Mouse (Mus musculus) CH12.LX (cell line): Measurements from ENCODE around the gene Tle2. TPM values are rescaled to one million over a fixed set of nuclear protein-coding genes. Genes with fewer than 3 reads are reported as not detected.

Experiments
- DNase-seq: peaks from one replicate; pipeline ENCODE4 v3.0.0-alpha.2; 2013; ENCODE audit errors: extremely low read depth
- H3K27ac ChIP-seq: 2 replicates; pipeline ENCODE4 v1.5.1; 2012; ENCODE audit warnings: low read depth, mild to moderate bottlenecking, control low read depth, moderate library complexity; ENCODE audit not compliant: insufficient read depth
- H3K27me3 ChIP-seq: replicated peaks from 2 replicates; pipeline ENCODE3; 2012; ENCODE audit warnings: inconsistent platforms
- H3K36me3 ChIP-seq, 2 experiments: replicated peaks in 1 of 2; 2 replicates each; pipeline versions ENCODE3 to v1.6.1; 2012; ENCODE audit warnings: inconsistent platforms in 1 of 2, low read length in 1 of 2, mild to moderate bottlenecking in 1 of 2, mixed read lengths in 1 of 2, moderate library complexity in 1 of 2; ENCODE audit not compliant: control insufficient read depth in 1 of 2, insufficient read depth in 1 of 2
- H3K4me1 ChIP-seq, 2 experiments: 2 replicates each; pipeline ENCODE4 v1.6.1; 2012; ENCODE audit warnings: inconsistent platforms in 1 of 2, moderate library complexity in 1 of 2; ENCODE audit not compliant: insufficient read depth in 2 of 2, control insufficient read depth in 1 of 2
- H3K4me2 ChIP-seq: 2 replicates; pipeline ENCODE4 v1.6.1; 2012; ENCODE audit warnings: low read depth, mild to moderate bottlenecking, control low read depth; ENCODE audit not compliant: poor library complexity, insufficient read depth, severe bottlenecking
- H3K4me3 ChIP-seq, 3 experiments: fragments of 150-350 bp in 1 of 3; sonication (generic) in 1 of 3; replicated peaks in 1 of 3; 2 replicates each; pipeline versions ENCODE3 to v1.5.1; 2011 to 2012; ENCODE audit warnings: low read depth in 2 of 3, low read length in 2 of 3, mild to moderate bottlenecking in 2 of 3, moderate library complexity in 2 of 3, control low read depth in 1 of 3, improper control_type of control experiment in 1 of 3, inconsistent platforms in 1 of 3, mixed read lengths in 1 of 3; ENCODE audit not compliant: poor library complexity in 1 of 3
- H3K79me2 ChIP-seq: replicated peaks from 2 replicates; pipeline ENCODE4 v1.6.1; 2012; ENCODE audit warnings: mild to moderate bottlenecking, moderate library complexity; ENCODE audit not compliant: control insufficient read depth, poor library complexity, insufficient read depth, severe bottlenecking; ENCODE audit errors: extremely low read depth
- H3K9ac ChIP-seq: 2 replicates; pipeline ENCODE4 v1.6.1; 2012; ENCODE audit warnings: low read depth, mild to moderate bottlenecking, control low read depth, moderate library complexity; ENCODE audit not compliant: insufficient read depth
- H3K9me3 ChIP-seq: replicated peaks from 2 replicates; pipeline ENCODE3; 2012; ENCODE audit warnings: low read length, inconsistent platforms, mixed read lengths
- BHLHE40 ChIP-seq: IDR thresholded peaks from 2 replicates; pipeline ENCODE4 v1.6.1; 2011; ENCODE audit warnings: mild to moderate bottlenecking, low read depth, low read length, improper control_type of control experiment
- CHD1 ChIP-seq: IDR thresholded peaks from 2 replicates; pipeline ENCODE4 v1.6.1; 2012; ENCODE audit warnings: low read depth, low read length, improper control_type of control experiment, inconsistent platforms
- CTCF ChIP-seq, 2 experiments: IDR thresholded peaks in 1 of 2; conservative IDR thresholded peaks in 1 of 2; 2 replicates each; pipeline ENCODE4 v1.5.1; 2011 to 2012; ENCODE audit warnings: low read depth in 2 of 2, low read length in 2 of 2, improper control_type of control experiment in 1 of 2, inconsistent platforms in 1 of 2, mild to moderate bottlenecking in 1 of 2, moderate library complexity in 1 of 2
- EP300 ChIP-seq: IDR thresholded peaks from 2 replicates; pipeline ENCODE4 v1.6.1; 2011; ENCODE audit warnings: low read length, improper control_type of control experiment
- IRF4 ChIP-seq: IDR thresholded peaks from 2 replicates; pipeline ENCODE4 v1.6.1; 2014; ENCODE audit warnings: low read depth, mild to moderate bottlenecking, inconsistent platforms, low read length, improper control_type of control experiment
- JUN ChIP-seq: IDR thresholded peaks from 2 replicates; pipeline ENCODE4 v1.6.1; 2011; ENCODE audit warnings: low read depth, mild to moderate bottlenecking, low read length, improper control_type of control experiment, moderate library complexity; ENCODE audit not compliant: insufficient read depth
- KAT2A ChIP-seq: IDR thresholded peaks from 2 replicates; pipeline ENCODE4 v1.6.1; 2012; ENCODE audit warnings: low read length, improper control_type of control experiment, inconsistent platforms; ENCODE audit not compliant: insufficient replicate concordance
- MAX ChIP-seq: IDR thresholded peaks from 2 replicates; pipeline ENCODE4 v1.6.1; 2011; ENCODE audit warnings: low read length, improper control_type of control experiment
- MAZ ChIP-seq: IDR thresholded peaks from 2 replicates; pipeline ENCODE4 v1.6.1; 2012; ENCODE audit warnings: low read depth, mild to moderate bottlenecking, inconsistent platforms, low read length, improper control_type of control experiment, moderate library complexity
- NELFE ChIP-seq: IDR thresholded peaks from 2 replicates; pipeline ENCODE4 v1.6.1; 2011; ENCODE audit warnings: low read depth, low read length, improper control_type of control experiment
- POLR2AphosphoS2 ChIP-seq: IDR thresholded peaks from 2 replicates; pipeline ENCODE4 v1.6.1; 2011; ENCODE audit warnings: low read depth, low read length, improper control_type of control experiment
- RAD21 ChIP-seq: IDR thresholded peaks from 2 replicates; pipeline ENCODE4 v1.6.1; 2011; ENCODE audit warnings: low read depth, mild to moderate bottlenecking, low read length, improper control_type of control experiment, moderate library complexity
- RCOR1 ChIP-seq: conservative IDR thresholded peaks from 2 replicates; pipeline ENCODE4 v1.6.1; 2012; ENCODE audit warnings: low read depth, mild to moderate bottlenecking, inconsistent platforms, low read length, improper control_type of control experiment
- SMC3 ChIP-seq: IDR thresholded peaks from 2 replicates; pipeline ENCODE4 v1.6.1; 2011; ENCODE audit warnings: low read depth, low read length, improper control_type of control experiment
- TBP ChIP-seq: conservative IDR thresholded peaks from 2 replicates; pipeline ENCODE4 v1.6.1; 2011; ENCODE audit warnings: low read depth, low read length, improper control_type of control experiment
- USF1 ChIP-seq: IDR thresholded peaks from 2 replicates; pipeline ENCODE4 v1.6.1; 2014; ENCODE audit warnings: low read depth, mild to moderate bottlenecking, inconsistent platforms, low read length, improper control_type of control experiment
- USF2 ChIP-seq: conservative IDR thresholded peaks from 2 replicates; pipeline ENCODE4 v1.6.1; 2011; ENCODE audit warnings: low read depth, low read length, improper control_type of control experiment
- ZKSCAN1 ChIP-seq: IDR thresholded peaks from 2 replicates; pipeline ENCODE4 v1.6.1; 2012; ENCODE audit warnings: low read depth, inconsistent platforms, low read length, improper control_type of control experiment, borderline replicate concordance
- ZMIZ1 ChIP-seq: IDR thresholded peaks from 2 replicates; pipeline ENCODE4 v1.6.1; 2012; ENCODE audit warnings: low read depth, mild to moderate bottlenecking, inconsistent platforms, low read length, improper control_type of control experiment
- dilution Hi-C: fragments of 300-500 bp; cut with MboI; formaldehyde crosslinking; loops from 2 replicates; pipeline ENCODE4 v1.14.3; 2020; ENCODE audit warnings: low sequenced_read_pairs; ENCODE audit not compliant: extremely low pct_unique_long_range_greater_than_20kb, extremely low pct_ligation_motif_present
- in situ Hi-C: fragments of 300-500 bp; cut with MboI; formaldehyde crosslinking; loops from 3 replicates; pipeline ENCODE4 v1.14.3; 2019; ENCODE audit warnings: low sequenced_read_pairs, low pct_ligation_motif_present, low pct_unique_long_range_greater_than_20kb, mixed read lengths
- polyA plus RNA-seq: library from polyadenylated mRNA; unstranded; fragments of >175 nt; gene quantifications from 2 replicates; pipeline ENCODE4 v1.2.1, GENCODE M21; 2012; ENCODE audit warnings: low read depth; ENCODE audit not compliant: insufficient read length
- total RNA-seq, 2 experiments: library from RNA; depleted of rRNA; stranded (reverse); fragments of 300-350 nt in 1 of 2; fragments of >200 nt in 1 of 2; gene quantifications; 2 replicates each; pipeline ENCODE4 v1.2.3; 2012 to 2014

Tle2 gene
- total and polyA plus RNA-seq, 3 experiments: 0.29 to 0.30 TPM; not detected in 1

DNA sequence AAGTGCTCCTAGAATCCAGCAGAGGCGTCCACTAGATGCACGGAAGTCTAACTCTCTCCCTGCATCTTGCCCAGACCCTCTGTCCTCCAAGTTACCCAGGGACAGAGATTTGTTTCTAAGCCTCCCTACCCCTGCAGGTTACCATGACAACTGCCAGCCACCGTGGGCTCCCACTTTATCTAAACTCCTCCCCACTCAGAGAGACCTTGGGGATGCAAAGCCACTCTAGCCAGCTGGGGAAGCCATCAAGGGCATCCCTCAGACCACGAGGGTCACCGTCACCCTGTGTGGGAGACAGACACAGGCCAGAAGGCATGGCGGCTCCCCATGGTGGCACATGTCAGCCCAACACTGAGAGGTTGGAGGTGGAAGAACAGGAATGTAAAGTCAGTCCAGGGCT is 9.0 kb downstream of the Tle2 start:
- Histone ChIP-seq H3K9ac (no peak overlapping the region), H3K4me2 (no peak overlapping the region), H3K27ac (no peak overlapping the region), H3K9me3 (no peaks in the 10 kb centered on the region), H3K27me3 (peaks cover 98% of the 10 kb centered on the region), H3K79me2 (no peaks in the 10 kb centered on the region), H3K4me1 (peaks cover 0 to 2% of the 10 kb centered on the region in 2 experiments; a peak in 1 of 4 replicates), H3K4me3 (no peak overlapping the region), H3K36me3 (no peaks in the 10 kb centered on the region)
- dilution Hi-C loops: no loop called here
- in situ Hi-C loops: no loop called here
- TF ChIP-seq CTCF (conservative IDR thresholded peaks at IDR 0.05 in 1 of 2, IDR thresholded peaks at IDR 0.05 in 1 of 2; ENCODE audit: low read depth in 2 of 2, low read length in 2 of 2) (no peak), EP300 (no peak), POLR2AphosphoS2 (no peak)
- DNase-seq: no peak

DNA sequence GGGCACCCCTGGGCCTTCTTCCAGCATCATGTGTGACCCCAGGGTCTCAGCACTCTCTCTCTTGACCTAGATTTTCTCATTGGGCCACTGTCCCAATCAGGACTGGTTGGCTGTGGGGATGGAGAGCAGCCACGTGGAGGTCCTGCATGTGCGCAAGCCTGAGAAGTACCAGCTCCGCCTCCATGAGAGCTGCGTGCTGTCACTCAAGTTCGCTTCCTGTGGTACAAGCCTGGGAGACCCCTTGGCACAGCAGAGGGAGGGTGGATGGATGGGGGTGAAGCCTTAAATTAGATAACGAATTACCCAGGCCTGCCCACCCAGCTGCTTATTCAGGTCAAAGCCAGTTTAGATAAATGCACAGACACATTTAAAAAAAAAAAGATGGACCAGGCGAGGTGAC is 14.4 kb downstream of the Tle2 start:
- Histone ChIP-seq H3K79me2 (no peaks in the 10 kb centered on the region), H3K4me2 (no peak overlapping the region), H3K9ac (no peak overlapping the region), H3K9me3 (no peaks in the 10 kb centered on the region), H3K27me3 (peaks cover 97% of the 10 kb centered on the region), H3K27ac (no peak overlapping the region), H3K36me3 (no peaks in the 10 kb centered on the region), H3K4me1 (0 out of 4 replicates have a peak, but pooled peaks cover 0 to 2% of the 10 kb centered on the region in 2 experiments), H3K4me3 (no peak overlapping the region)
- in situ Hi-C loops (no loop called here), dilution Hi-C loops (no loop called here)
- DNase-seq: no peak
- TF ChIP-seq MAZ: no peak
- TF ChIP-seq RAD21: no peak
- no peak for TF ChIP-seq USF1
- TF ChIP-seq TBP: no peak
- TF ChIP-seq ZKSCAN1: no peak

DNA sequence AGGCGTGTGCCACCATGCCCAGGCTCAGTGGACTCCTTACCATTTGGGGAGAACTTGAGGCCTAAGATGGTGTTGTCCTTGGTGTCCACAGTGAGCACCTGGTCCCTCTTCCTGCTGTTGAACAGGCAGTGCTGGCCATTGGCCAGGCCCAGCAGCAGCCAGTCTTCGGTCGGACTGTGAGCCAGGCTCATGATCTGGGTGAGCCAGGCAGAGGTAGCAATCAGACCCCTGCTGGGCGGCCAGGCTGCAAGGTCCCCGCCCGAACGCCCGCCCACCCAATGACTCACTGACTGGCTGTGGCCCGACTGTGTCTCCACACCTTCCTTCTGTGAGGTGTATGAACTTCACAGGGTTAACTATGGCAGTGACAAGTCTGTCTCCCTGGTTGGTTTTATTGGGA is 17.5 kb downstream of the Tle2 start:
- dilution Hi-C loops: no loop called here
- no peak for DNase-seq
- H3K4me1 ChIP-seq: 0 out of 4 replicates have a peak, but pooled peaks cover 0 to 2% of the 10 kb centered on the region in 2 experiments
- no peaks in the 10 kb centered on the region for H3K79me2 ChIP-seq
- H3K27me3 ChIP-seq: peaks cover 97% of the 10 kb centered on the region
- H3K9ac ChIP-seq: no peak overlapping the region
- H3K9me3 ChIP-seq: no peaks in the 10 kb centered on the region
- no peak overlapping the region for H3K4me2 ChIP-seq
- no peak for TF ChIP-seq ZMIZ1
- TF ChIP-seq JUN: no peak
- no peak for TF ChIP-seq MAX
- TF ChIP-seq CHD1: no peak
- TF ChIP-seq NELFE: no peak
- TF ChIP-seq USF1: no peak
- TF ChIP-seq SMC3: no peak
- no peak for TF ChIP-seq USF2
- no peak for TF ChIP-seq IRF4
- TF ChIP-seq RCOR1: no peak
- no peak for TF ChIP-seq BHLHE40
- TF ChIP-seq KAT2A: no peak
- no peak overlapping the region for H3K4me3 ChIP-seq
- H3K36me3 ChIP-seq: no peaks in the 10 kb centered on the region
- in situ Hi-C loops: no loop called here
- H3K27ac ChIP-seq: no peak overlapping the region
